Mouse (Mus musculus) kidney, adult 9 months (tissue): ENCODE data around the gene Acox1.

Source experiments
- DNase-seq: peaks from one replicate; pipeline ENCODE4 v3.0.0; 2022

The Acox1 gene

DNA sequence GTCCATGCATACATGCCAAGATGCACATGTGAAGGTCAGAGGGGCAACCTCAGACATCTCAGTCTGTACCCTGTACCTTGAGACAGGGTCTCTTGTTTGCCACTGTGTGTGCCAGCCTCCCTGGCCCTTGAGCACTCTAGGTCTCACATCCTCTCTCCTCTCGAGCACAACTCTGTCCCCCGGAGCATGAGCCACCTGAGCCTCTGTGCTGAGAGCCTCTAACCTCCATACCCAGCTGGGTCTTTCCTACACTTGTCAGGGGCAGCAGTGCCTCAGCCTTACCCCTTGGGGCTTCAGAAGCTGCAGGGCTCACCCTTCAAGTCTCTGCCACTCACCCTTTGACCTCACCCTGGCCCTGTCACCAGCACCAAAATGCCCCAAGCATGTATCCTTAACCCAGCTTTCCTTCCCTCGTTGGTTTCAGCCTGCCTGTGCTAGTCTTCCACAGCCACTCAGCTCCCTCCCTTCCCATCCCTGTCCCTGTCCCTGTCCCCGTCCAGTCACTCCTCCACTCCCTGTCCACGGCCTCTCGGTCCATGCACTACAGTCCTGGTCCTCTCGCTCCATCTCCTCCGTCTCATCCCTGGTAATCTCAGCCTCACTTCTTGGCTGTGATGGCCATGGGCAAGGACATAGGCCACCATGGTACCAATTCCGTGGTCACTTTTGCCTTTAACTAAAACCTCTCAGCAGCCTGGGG, 69.6 kb downstream of the Acox1 start:
- DNase-seq = no peak

DNA sequence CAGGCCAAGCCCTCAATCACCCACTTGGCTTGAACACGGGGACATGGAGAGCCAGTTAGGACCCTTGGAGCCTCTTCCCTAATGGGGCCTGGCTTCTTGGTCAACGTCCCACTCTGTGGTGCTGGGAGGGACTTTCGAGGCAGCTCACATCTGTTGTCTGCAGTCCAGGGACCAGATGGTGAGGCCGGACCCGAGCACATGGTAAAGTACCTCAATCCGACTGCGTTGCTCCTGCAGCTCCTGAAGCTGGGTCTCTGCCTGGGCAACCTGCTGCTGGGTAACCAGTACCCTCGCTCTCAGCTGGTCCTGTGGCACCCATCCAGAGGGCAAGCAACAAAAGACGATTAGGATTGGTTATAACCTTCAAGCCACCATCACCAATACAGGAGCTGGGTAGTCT, 70.9 kb downstream of the Acox1 start:
- DNase-seq = no peak

DNA sequence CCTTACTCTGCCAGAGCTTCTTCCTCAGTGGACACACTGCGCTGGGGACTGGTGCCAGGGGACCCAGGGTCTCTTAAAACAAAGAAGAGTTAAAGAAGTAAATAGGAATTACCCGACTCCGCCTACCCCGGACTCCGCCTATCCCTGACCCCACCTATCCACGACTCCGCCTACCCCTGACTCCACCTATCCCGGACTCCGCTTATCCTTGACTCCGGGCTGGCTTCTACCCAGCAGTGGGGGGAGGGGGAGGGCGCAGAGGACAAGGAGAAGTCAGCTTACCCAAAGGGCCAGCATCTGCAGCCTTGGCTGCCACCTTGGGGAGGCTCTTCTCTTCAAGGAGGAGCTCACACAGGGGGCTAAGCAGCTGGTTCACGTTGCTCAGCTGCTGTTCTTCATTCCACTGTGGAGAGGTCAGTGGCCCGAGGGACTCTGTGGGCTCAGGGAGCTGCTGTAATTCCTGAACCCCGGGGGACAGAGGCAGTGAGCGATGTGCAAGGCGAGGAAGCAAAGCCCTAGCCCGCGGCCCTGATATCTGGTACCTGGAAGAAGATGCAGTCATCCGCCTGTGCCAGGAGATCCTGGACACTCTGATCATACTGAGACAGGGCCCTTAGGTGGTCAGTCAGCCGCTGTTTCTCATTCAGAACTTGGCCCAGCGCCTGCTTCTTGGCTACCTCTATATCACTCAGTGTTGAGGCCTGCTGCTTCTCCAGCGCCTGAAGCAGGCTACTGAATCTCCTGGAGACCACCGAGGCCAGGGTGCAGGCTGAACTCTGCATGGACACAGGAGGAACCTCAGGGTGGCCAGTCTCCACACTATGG, 71.5 kb downstream of the Acox1 start, which contains the start of gene Trim47:
Gene Trim47, minus strand, starts transcription at position 55 of the 825 bp plus-strand sequence.
- DNase-seq = peak; percentile 93

- no peak for DNase-seq
These were observed 72.6 kb downstream of the Acox1 start for GRCm38 (mm10) chr11:116126261-116126660.
